Mouse (Mus musculus): Measurements from ENCODE around the gene Vapa.
"Not testable (repeated sequence)": the region's sequence is repeated elsewhere in the genome, so short reads cannot be mapped to it uniquely, and the experiment has no call there.

Vapa gene

GRCm38 (mm10) chr17:65564189-65564588 is 49.2 kb downstream of the Vapa start:
- no peak for DNase-seq (ENCODE audit: low read depth, low spot score)

DNA sequence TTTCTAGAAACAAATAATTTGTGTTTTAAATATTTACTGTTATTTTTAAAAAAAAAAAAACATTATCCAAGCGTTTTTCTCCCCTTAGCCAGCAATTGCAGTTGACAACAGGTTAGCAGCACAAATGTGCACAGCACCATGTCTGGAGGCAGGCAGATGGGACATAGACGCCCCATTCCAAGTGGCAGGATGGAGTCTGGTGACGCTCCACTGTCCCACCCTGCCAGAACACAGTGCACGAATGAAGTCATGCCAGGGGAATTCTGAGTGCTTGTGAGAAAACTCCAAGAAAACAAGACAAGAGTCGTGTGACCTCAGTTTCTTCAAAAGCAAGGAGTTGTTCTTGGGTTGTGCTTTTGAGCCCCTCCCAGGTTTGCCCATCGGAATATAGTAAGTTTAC is 50.0 kb downstream of the Vapa start:
- DNase-seq (ENCODE audit: low read depth, low spot score), result no peak

GRCm38 (mm10) chr17:65562761-65563160 is 50.6 kb downstream of the Vapa start:
- DNase-seq (ENCODE audit: low read depth, low spot score), result peak; percentile 83

DNA sequence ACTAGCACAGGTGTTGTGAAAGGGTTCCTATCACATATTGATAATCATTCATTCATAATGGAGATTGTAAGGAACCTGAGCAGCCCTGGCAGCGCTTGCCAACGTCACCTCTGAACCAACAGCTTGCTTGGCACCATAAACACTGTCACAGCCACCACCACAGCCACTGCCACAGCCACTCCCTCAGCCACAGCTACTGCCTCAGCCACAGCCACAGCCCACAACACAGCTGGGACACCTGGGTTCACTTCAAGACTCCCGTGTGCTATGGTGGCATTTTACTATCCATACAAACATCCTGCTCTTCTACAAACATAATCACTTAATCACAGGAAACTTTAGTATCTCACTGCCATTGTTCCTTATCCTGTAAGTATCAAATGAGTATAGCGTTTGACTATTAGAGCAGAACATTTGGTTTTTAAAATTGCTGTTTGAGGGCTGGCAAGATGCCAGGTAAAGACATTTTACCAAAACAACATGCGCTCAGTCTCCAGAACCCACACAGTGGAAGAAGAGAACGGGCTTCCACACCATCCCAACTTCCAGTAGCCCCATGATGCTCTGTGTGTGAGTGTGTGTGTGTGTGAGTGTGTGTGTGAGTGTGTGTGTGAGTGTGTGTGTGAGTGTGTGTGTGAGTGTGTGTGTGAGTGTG is 51.9 kb downstream of the Vapa start:
- no peak for DNase-seq (ENCODE audit: low read depth, low spot score)

DNA sequence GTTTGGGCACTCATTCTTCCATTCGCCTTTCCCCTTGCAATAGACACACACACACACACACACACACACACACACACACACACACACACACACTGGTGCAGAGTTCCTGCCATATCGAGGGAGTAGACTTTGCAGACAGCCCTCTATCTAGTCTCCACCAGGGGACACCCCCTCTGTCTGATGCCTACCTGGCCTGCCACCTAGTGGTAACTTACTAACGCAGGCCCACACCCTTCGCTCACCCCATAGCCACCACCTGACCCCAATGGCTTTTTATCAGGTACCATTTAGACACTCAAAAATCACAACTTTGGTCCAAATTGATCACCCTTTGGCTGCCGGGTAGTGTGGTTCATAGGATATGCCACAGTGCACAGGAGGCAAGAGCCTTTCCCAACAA is 54.1 kb downstream of the Vapa start:
- DNase-seq (ENCODE audit: low read depth, low spot score), result no peak

- no peak for DNase-seq (ENCODE audit: low read depth, low spot score)
These were observed 54.6 kb downstream of the Vapa start for GRCm38 (mm10) chr17:65558788-65559187.

GRCm38 (mm10) chr17:65558217-65558616 is 55.1 kb downstream of the Vapa start:
- DNase-seq (ENCODE audit: low read depth, low spot score), result peak; percentile 67

- no peak for DNase-seq (ENCODE audit: low read depth, low spot score)
These were observed 56.1 kb downstream of the Vapa start for GRCm38 (mm10) chr17:65557212-65557611.

GRCm38 (mm10) chr17:65556798-65557197 is 56.6 kb downstream of the Vapa start:
- DNase-seq (ENCODE audit: low read depth, low spot score), result no peak

GRCm38 (mm10) chr17:65552426-65552997 is 60.8 kb downstream of the Vapa start:
- DNase-seq (ENCODE audit: low read depth, low spot score), result no peak

- DNase-seq (ENCODE audit: low read depth, low spot score), result no peak
These were observed 63.0 kb downstream of the Vapa start for GRCm38 (mm10) chr17:65550357-65550756.

GRCm38 (mm10) chr17:65548698-65549365 is 64.5 kb downstream of the Vapa start:
- no peak for DNase-seq (ENCODE audit: low read depth, low spot score)

DNA sequence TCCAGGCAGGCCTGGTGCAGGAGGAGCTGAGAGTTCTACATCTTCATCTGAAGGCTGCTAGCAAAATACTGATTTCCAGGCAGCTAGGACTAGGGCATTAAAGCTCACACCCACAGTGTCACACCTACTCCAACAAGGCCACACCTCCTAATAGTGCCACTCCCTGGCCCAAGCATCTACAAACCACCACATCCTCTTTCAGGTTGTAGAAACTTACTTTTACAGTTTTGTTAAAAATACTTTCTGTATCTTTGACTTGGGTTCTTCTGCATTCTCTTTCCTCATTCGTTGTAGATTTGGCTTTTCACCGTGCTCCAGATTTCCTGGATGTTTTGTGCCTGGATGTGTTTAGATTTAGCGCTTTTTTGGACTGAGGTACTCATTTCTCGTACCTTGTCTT is 67.1 kb downstream of the Vapa start:
- DNase-seq (ENCODE audit: low read depth, low spot score), result not testable (repeated sequence)

GRCm38 (mm10) chr17:65540441-65541272 is 72.7 kb downstream of the Vapa start, which contains the start of gene Tmem232:
Gene Tmem232, minus strand, starts transcription at chr17:65540782.
- peak; percentile 28 for DNase-seq (ENCODE audit: low read depth, low spot score)

- DNase-seq (ENCODE audit: low read depth, low spot score), result peak; percentile 55
These were observed 77.2 kb downstream of the Vapa start for GRCm38 (mm10) chr17:65536156-65536555.

DNA sequence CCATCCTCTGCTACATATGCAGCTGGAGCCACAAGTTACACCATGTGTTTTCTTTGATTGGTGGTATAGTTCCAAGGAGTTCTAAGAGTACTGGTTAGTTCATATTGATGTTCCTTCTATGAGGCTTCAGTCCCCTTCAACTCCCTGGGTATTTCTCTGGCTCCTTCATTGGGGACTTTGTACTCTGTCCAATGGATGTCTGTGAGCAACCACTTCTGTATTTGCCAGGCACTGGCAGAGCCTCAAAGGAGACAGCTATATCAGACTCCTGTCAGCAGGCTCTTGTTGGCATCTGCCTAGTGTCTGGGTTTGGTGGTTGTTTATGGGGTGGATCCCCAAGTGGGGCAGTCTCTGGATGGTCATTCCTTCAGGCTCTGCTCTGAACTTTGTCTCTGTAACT is 81.0 kb downstream of the Vapa start:
- DNase-seq (ENCODE audit: low read depth, low spot score), result not testable (repeated sequence)
